Mouse (Mus musculus) CH12.LX (cell line): ENCODE results near the gene Morf4l1. TPM values are rescaled to one million over a fixed set of nuclear protein-coding genes. Genes with fewer than 3 reads are reported as not detected.

Source experiments
- DNase-seq: peaks from one replicate; pipeline ENCODE4 v3.0.0-alpha.2; 2013; ENCODE audit errors: extremely low read depth
- H3K27ac ChIP-seq: 2 replicates; pipeline ENCODE4 v1.5.1; 2012; ENCODE audit warnings: low read depth, mild to moderate bottlenecking, control low read depth, moderate library complexity; ENCODE audit not compliant: insufficient read depth
- H3K27me3 ChIP-seq: replicated peaks from 2 replicates; pipeline ENCODE3; 2012; ENCODE audit warnings: inconsistent platforms
- H3K36me3 ChIP-seq, 2 experiments: replicated peaks in 1 of 2; 2 replicates each; pipeline versions ENCODE3 to v1.6.1; 2012; ENCODE audit warnings: inconsistent platforms in 1 of 2, low read length in 1 of 2, mild to moderate bottlenecking in 1 of 2, mixed read lengths in 1 of 2, moderate library complexity in 1 of 2; ENCODE audit not compliant: control insufficient read depth in 1 of 2, insufficient read depth in 1 of 2
- H3K4me1 ChIP-seq, 2 experiments: 2 replicates each; pipeline ENCODE4 v1.6.1; 2012; ENCODE audit warnings: inconsistent platforms in 1 of 2, moderate library complexity in 1 of 2; ENCODE audit not compliant: insufficient read depth in 2 of 2, control insufficient read depth in 1 of 2
- H3K4me2 ChIP-seq: 2 replicates; pipeline ENCODE4 v1.6.1; 2012; ENCODE audit warnings: low read depth, mild to moderate bottlenecking, control low read depth; ENCODE audit not compliant: poor library complexity, insufficient read depth, severe bottlenecking
- H3K4me3 ChIP-seq, 3 experiments: fragments of 150-350 bp in 1 of 3; sonication (generic) in 1 of 3; replicated peaks in 1 of 3; 2 replicates each; pipeline versions ENCODE3 to v1.5.1; 2011 to 2012; ENCODE audit warnings: low read depth in 2 of 3, low read length in 2 of 3, mild to moderate bottlenecking in 2 of 3, moderate library complexity in 2 of 3, control low read depth in 1 of 3, improper control_type of control experiment in 1 of 3, inconsistent platforms in 1 of 3, mixed read lengths in 1 of 3; ENCODE audit not compliant: poor library complexity in 1 of 3
- H3K79me2 ChIP-seq: replicated peaks from 2 replicates; pipeline ENCODE4 v1.6.1; 2012; ENCODE audit warnings: mild to moderate bottlenecking, moderate library complexity; ENCODE audit not compliant: control insufficient read depth, poor library complexity, insufficient read depth, severe bottlenecking; ENCODE audit errors: extremely low read depth
- H3K9ac ChIP-seq: 2 replicates; pipeline ENCODE4 v1.6.1; 2012; ENCODE audit warnings: low read depth, mild to moderate bottlenecking, control low read depth, moderate library complexity; ENCODE audit not compliant: insufficient read depth
- H3K9me3 ChIP-seq: replicated peaks from 2 replicates; pipeline ENCODE3; 2012; ENCODE audit warnings: low read length, inconsistent platforms, mixed read lengths
- BHLHE40 ChIP-seq: IDR thresholded peaks from 2 replicates; pipeline ENCODE4 v1.6.1; 2011; ENCODE audit warnings: mild to moderate bottlenecking, low read depth, low read length, improper control_type of control experiment
- CHD1 ChIP-seq: IDR thresholded peaks from 2 replicates; pipeline ENCODE4 v1.6.1; 2012; ENCODE audit warnings: low read depth, low read length, improper control_type of control experiment, inconsistent platforms
- CTCF ChIP-seq, 2 experiments: IDR thresholded peaks in 1 of 2; conservative IDR thresholded peaks in 1 of 2; 2 replicates each; pipeline ENCODE4 v1.5.1; 2011 to 2012; ENCODE audit warnings: low read depth in 2 of 2, low read length in 2 of 2, improper control_type of control experiment in 1 of 2, inconsistent platforms in 1 of 2, mild to moderate bottlenecking in 1 of 2, moderate library complexity in 1 of 2
- EP300 ChIP-seq: IDR thresholded peaks from 2 replicates; pipeline ENCODE4 v1.6.1; 2011; ENCODE audit warnings: low read length, improper control_type of control experiment
- JUN ChIP-seq: IDR thresholded peaks from 2 replicates; pipeline ENCODE4 v1.6.1; 2011; ENCODE audit warnings: low read depth, mild to moderate bottlenecking, low read length, improper control_type of control experiment, moderate library complexity; ENCODE audit not compliant: insufficient read depth
- MAX ChIP-seq: IDR thresholded peaks from 2 replicates; pipeline ENCODE4 v1.6.1; 2011; ENCODE audit warnings: low read length, improper control_type of control experiment
- MAZ ChIP-seq: IDR thresholded peaks from 2 replicates; pipeline ENCODE4 v1.6.1; 2012; ENCODE audit warnings: low read depth, mild to moderate bottlenecking, inconsistent platforms, low read length, improper control_type of control experiment, moderate library complexity
- NRF1 ChIP-seq: IDR thresholded peaks from 2 replicates; pipeline ENCODE4 v1.6.1; 2014; ENCODE audit warnings: low read depth, mild to moderate bottlenecking, inconsistent platforms, low read length, improper control_type of control experiment, moderate library complexity
- POLR2A ChIP-seq: IDR thresholded peaks from 2 replicates; pipeline ENCODE4 v1.6.1; 2011; ENCODE audit warnings: low read depth, mild to moderate bottlenecking, improper control_type of control experiment, low read length
- POLR2AphosphoS2 ChIP-seq: IDR thresholded peaks from 2 replicates; pipeline ENCODE4 v1.6.1; 2011; ENCODE audit warnings: low read depth, low read length, improper control_type of control experiment
- USF1 ChIP-seq: IDR thresholded peaks from 2 replicates; pipeline ENCODE4 v1.6.1; 2014; ENCODE audit warnings: low read depth, mild to moderate bottlenecking, inconsistent platforms, low read length, improper control_type of control experiment
- USF2 ChIP-seq: conservative IDR thresholded peaks from 2 replicates; pipeline ENCODE4 v1.6.1; 2011; ENCODE audit warnings: low read depth, low read length, improper control_type of control experiment
- ZC3H11A ChIP-seq: IDR thresholded peaks from 2 replicates; pipeline ENCODE4 v1.6.1; 2012; ENCODE audit warnings: low read depth, mild to moderate bottlenecking, inconsistent platforms, low read length, improper control_type of control experiment
- dilution Hi-C: fragments of 300-500 bp; cut with MboI; formaldehyde crosslinking; loops from 2 replicates; pipeline ENCODE4 v1.14.3; 2020; ENCODE audit warnings: low sequenced_read_pairs; ENCODE audit not compliant: extremely low pct_unique_long_range_greater_than_20kb, extremely low pct_ligation_motif_present
- in situ Hi-C: fragments of 300-500 bp; cut with MboI; formaldehyde crosslinking; loops from 3 replicates; pipeline ENCODE4 v1.14.3; 2019; ENCODE audit warnings: low sequenced_read_pairs, low pct_ligation_motif_present, low pct_unique_long_range_greater_than_20kb, mixed read lengths
- polyA plus RNA-seq: library from polyadenylated mRNA; unstranded; fragments of >175 nt; gene quantifications from 2 replicates; pipeline ENCODE4 v1.2.1, GENCODE M21; 2012; ENCODE audit warnings: low read depth; ENCODE audit not compliant: insufficient read length
- total RNA-seq, 2 experiments: library from RNA; depleted of rRNA; stranded (reverse); fragments of 300-350 nt in 1 of 2; fragments of >200 nt in 1 of 2; gene quantifications; 2 replicates each; pipeline ENCODE4 v1.2.3; 2012 to 2014

Morf4l1 gene
- total and polyA plus RNA-seq, 3 experiments, result 127 to 233 (median 225) TPM

- peaks cover 51% of the 10 kb centered on the region for H3K79me2 ChIP-seq
- DNase-seq, result no peak
- no peak overlapping the region for H3K4me2 ChIP-seq
- H3K4me3 ChIP-seq, result no peak overlapping the region
- dilution Hi-C loops, result no loop called here
- no peaks in the 10 kb centered on the region for H3K4me1 ChIP-seq
- TF ChIP-seq CTCF (conservative IDR thresholded peaks at IDR 0.05 in 1 of 2, IDR thresholded peaks at IDR 0.05 in 1 of 2; ENCODE audit: low read depth in 2 of 2, low read length in 2 of 2), result peak in 1 of 2 experiments; percentile 58; a peak in 2 of 4 replicates
- no peak for TF ChIP-seq ZC3H11A
- H3K27me3 ChIP-seq, result no peaks in the 10 kb centered on the region
- no peak overlapping the region for H3K27ac ChIP-seq
- no peaks in the 10 kb centered on the region for H3K9me3 ChIP-seq
- in situ Hi-C loops, result no loop called here
- peaks cover 48 to 88% of the 10 kb centered on the region in 2 experiments for H3K36me3 ChIP-seq
- H3K9ac ChIP-seq, result no peak overlapping the region
These were observed 15.6 kb downstream of the Morf4l1 start for GRCm38 (mm10) chr9:90098934-90099333.

GRCm38 (mm10) chr9:90089339-90090104 lies 25.1 kb downstream of the Morf4l1 start:
- Histone ChIP-seq H3K36me3 (peaks cover 27 to 68% of the 10 kb centered on the region in 2 experiments), H3K9ac (no peak overlapping the region), H3K4me3 (no peak overlapping the region), H3K79me2 (0 out of 2 replicates have a peak, but pooled peaks cover 2% of the 10 kb centered on the region), H3K4me1 (no peaks in the 10 kb centered on the region; a peak in 1 of 4 replicates), H3K9me3 (no peaks in the 10 kb centered on the region), H3K27ac (no peak overlapping the region), H3K4me2 (no peak overlapping the region), H3K27me3 (no peaks in the 10 kb centered on the region)
- TF ChIP-seq MAX, result no peak
- TF ChIP-seq USF2, result no peak
- TF ChIP-seq CHD1, result no peak
- TF ChIP-seq JUN, result no peak
- TF ChIP-seq NRF1, result no peak
- no peak for TF ChIP-seq EP300
- dilution Hi-C loops, result no loop called here
- in situ Hi-C loops, result no loop called here
- DNase-seq, result no peak

- Histone ChIP-seq H3K27me3 (no peaks in the 10 kb centered on the region), H3K4me3 (no peak overlapping the region), H3K27ac (no peak overlapping the region), H3K4me2 (no peak overlapping the region), H3K9ac (no peak overlapping the region), H3K9me3 (no peaks in the 10 kb centered on the region), H3K4me1 (no peaks in the 10 kb centered on the region; a peak in 1 of 4 replicates), H3K79me2 (0 out of 2 replicates have a peak, but pooled peaks cover 2% of the 10 kb centered on the region), H3K36me3 (peaks cover 25 to 59% of the 10 kb centered on the region in 2 experiments)
- DNase-seq, result no peak
- TF ChIP-seq MAZ, result no peak
- TF ChIP-seq BHLHE40, result no peak
- TF ChIP-seq POLR2A, result 0 out of 2 replicates have a peak, but pooled peaks have one; percentile 24
- 0 out of 2 replicates have a peak, but pooled peaks have one; percentile 46 for TF ChIP-seq POLR2AphosphoS2
- TF ChIP-seq USF1, result no peak
- dilution Hi-C loops, result no loop called here
- in situ Hi-C loops, result no loop called here
These were observed 26.6 kb downstream of the Morf4l1 start for GRCm38 (mm10) chr9:90087906-90088485.
